Mouse (Mus musculus): ENCODE measurements around the gene Dnajb14. TPM values are rescaled to one million over a fixed set of nuclear protein-coding genes. Genes with fewer than 3 reads are reported as not detected.
"Not testable (repeated sequence)": the region's sequence is repeated elsewhere in the genome, so short reads cannot be mapped to it uniquely, and the experiment has no call there.

Gene Dnajb14
- polyA plus RNA-seq, 1 experiment from 2014 or later: 16.6 TPM

- no peak for TF ChIP-seq CTCF (IDR thresholded peaks at IDR 0.05)
- ATAC-seq: no peak
- POLR2A ChIA-PET: interaction anchor here (0.7 kb wide), 1 partner anchor 30 kb away, joined by 3 read pairs; no protein-coding TSS in a partner anchor
- H3K27me3 ChIP-seq: no peaks in the 10 kb centered on the region
- CTCF ChIA-PET: interaction anchor here (1.1 to 1.4 kb wide), 3 partner anchors 15 to 244 kb away, joined by 3 to 5 read pairs (median 3); partner anchors contain the start of gene Mttp
- in situ Hi-C loops (cut with MboI; ENCODE audit: low pct_unique_long_range_greater_than_20kb): no loop called here
- no peak for DNase-seq (ENCODE audit: low read depth, low spot score)
Measured at GRCm38 (mm10) chr3:137900149-137900548, 32.7 kb downstream of the Dnajb14 start.

GRCm38 (mm10) chr3:137913093-137913492 lies 45.6 kb downstream of the Dnajb14 start:
- H3K27me3 ChIP-seq: no peaks in the 10 kb centered on the region
- no peak for ATAC-seq
- no peak for TF ChIP-seq CTCF (IDR thresholded peaks at IDR 0.05)
- ChIA-PET CTCF (interaction anchor here (0.7 to 1.9 kb wide), 4 partner anchors 10 to 44 kb away, joined by 3 to 5 read pairs (median 4); no protein-coding TSS in a partner anchor), POLR2A (no interaction called here)
- DNase-seq (ENCODE audit: low read depth, low spot score): no peak
- in situ Hi-C loops (cut with MboI; ENCODE audit: low pct_unique_long_range_greater_than_20kb): no loop called here

GRCm38 (mm10) chr3:137914567-137914966 lies 47.1 kb downstream of the Dnajb14 start:
- in situ Hi-C loops (cut with MboI; ENCODE audit: low pct_unique_long_range_greater_than_20kb); H3K27me3 ChIP-seq: not testable (repeated sequence)
- CTCF ChIA-PET: interaction anchor here (1.0 to 1.9 kb wide), 2 partner anchors 23 to 46 kb away, joined by 3 to 5 read pairs; no protein-coding TSS in a partner anchor

GRCm38 (mm10) chr3:137917694-137918171 lies 50.3 kb downstream of the Dnajb14 start:
- DNase-seq (ENCODE audit: low read depth, low spot score) (no peak), ATAC-seq (no peak)
- in situ Hi-C loops (cut with MboI; ENCODE audit: low pct_unique_long_range_greater_than_20kb): no loop called here
- ChIA-PET CTCF (interaction anchor here (1.0 kb wide), 1 partner anchor 73 kb away, joined by 3 read pairs; no protein-coding TSS in a partner anchor), POLR2A (interaction anchor here (0.6 to 1.6 kb wide), 3 partner anchors 8 to 18 kb away, joined by 3 to 5 read pairs (median 3); no protein-coding TSS in a partner anchor)
- TF ChIP-seq CTCF (IDR thresholded peaks at IDR 0.05): no peak
- no peaks in the 10 kb centered on the region for H3K27me3 ChIP-seq

More at GRCm38 (mm10) chr3:137914567-137914966, 47.1 kb downstream of the Dnajb14 start:
- POLR2A ChIA-PET; ATAC-seq; DNase-seq (ENCODE audit: low read depth, low spot score): not testable (repeated sequence)

GRCm38 (mm10) chr3:137918172-137918931 lies 50.9 kb downstream of the Dnajb14 start, which contains the start of gene Lamtor3:
Gene Lamtor3, plus strand, starts transcription at chr3:137918506.
- DNase-seq (ENCODE audit: low read depth, low spot score) (peak; percentile 71), ATAC-seq (peak; percentile 94)
- in situ Hi-C loops (cut with MboI; ENCODE audit: low pct_unique_long_range_greater_than_20kb): no loop called here
- ChIA-PET POLR2A (interaction anchor here (0.6 to 1.6 kb wide), 5 partner anchors 8 to 582 kb away, joined by 3 to 5 read pairs (median 3); no protein-coding TSS in a partner anchor), CTCF (interaction anchor here (0.8 to 1.0 kb wide), 2 partner anchors 28 to 73 kb away, joined by 3 read pairs; no protein-coding TSS in a partner anchor)
- TF ChIP-seq CTCF (IDR thresholded peaks at IDR 0.05): no peak
- H3K27me3 ChIP-seq: no peaks in the 10 kb centered on the region

GRCm38 (mm10) chr3:137918932-137919311 lies 51.4 kb downstream of the Dnajb14 start:
- no peak for TF ChIP-seq CTCF (IDR thresholded peaks at IDR 0.05)
- ATAC-seq (peak; percentile 37), DNase-seq (ENCODE audit: low read depth, low spot score) (peak; percentile 35)
- CTCF ChIA-PET: interaction anchor here (0.8 kb wide), 1 partner anchor 28 kb away, joined by 3 read pairs; no protein-coding TSS in a partner anchor
- H3K27me3 ChIP-seq: no peaks in the 10 kb centered on the region
- in situ Hi-C loops (cut with MboI; ENCODE audit: low pct_unique_long_range_greater_than_20kb): no loop called here
- POLR2A ChIA-PET: interaction anchor here (0.6 to 1.2 kb wide), 3 partner anchors 40 to 581 kb away, joined by 3 read pairs; no protein-coding TSS in a partner anchor

- no peak for DNase-seq (ENCODE audit: low read depth, low spot score)
- no peak for ATAC-seq
- POLR2A ChIA-PET: interaction anchor here (0.6 to 1.2 kb wide), 3 partner anchors 40 to 225 kb away, joined by 3 read pairs; no protein-coding TSS in a partner anchor
- CTCF ChIA-PET: interaction anchor here (0.9 kb wide), 1 partner anchor 54 kb away, joined by 3 read pairs; no protein-coding TSS in a partner anchor
- TF ChIP-seq CTCF (IDR thresholded peaks at IDR 0.05): no peak
- H3K27me3 ChIP-seq: no peaks in the 10 kb centered on the region
- in situ Hi-C loops (cut with MboI; ENCODE audit: low pct_unique_long_range_greater_than_20kb): no loop called here
Measured at GRCm38 (mm10) chr3:137919398-137919797, 51.9 kb downstream of the Dnajb14 start.

- in situ Hi-C loops (cut with MboI; ENCODE audit: low pct_unique_long_range_greater_than_20kb): no loop called here
- CTCF ChIA-PET: interaction anchor here (0.8 to 2.8 kb wide), 3 partner anchors 19 to 99 kb away, joined by 3 to 8 read pairs (median 3); no protein-coding TSS in a partner anchor
- POLR2A ChIA-PET: interaction anchor here (0.6 to 1.2 kb wide), 3 partner anchors 12 to 676 kb away, joined by 3 read pairs; partner anchors contain the start of gene H2afz
Measured at GRCm38 (mm10) chr3:137920594-137920993, 53.1 kb downstream of the Dnajb14 start.

GRCm38 (mm10) chr3:137927010-137927409 lies 59.5 kb downstream of the Dnajb14 start:
- TF ChIP-seq CTCF (IDR thresholded peaks at IDR 0.05): no peak
- CTCF ChIA-PET: interaction anchor here (1.2 to 1.8 kb wide), 4 partner anchors 23 to 218 kb away, joined by 3 to 7 read pairs (median 4); partner anchors contain the start of gene Mttp

More at GRCm38 (mm10) chr3:137920594-137920993, 53.1 kb downstream of the Dnajb14 start:
- TF ChIP-seq CTCF (IDR thresholded peaks at IDR 0.05): no peak
- no peaks in the 10 kb centered on the region for H3K27me3 ChIP-seq
- DNase-seq (ENCODE audit: low read depth, low spot score) (no peak), ATAC-seq (no peak)

GRCm38 (mm10) chr3:137929940-137930339 lies 62.5 kb downstream of the Dnajb14 start:
- CTCF ChIA-PET: interaction anchor here (0.9 to 2.6 kb wide), 5 partner anchors 8 to 215 kb away, joined by 3 to 8 read pairs (median 3); partner anchors contain the start of gene Mttp
- in situ Hi-C loops (cut with MboI; ENCODE audit: low pct_unique_long_range_greater_than_20kb): no loop called here
- no peak for ATAC-seq

More at GRCm38 (mm10) chr3:137927010-137927409, 59.5 kb downstream of the Dnajb14 start:
- DNase-seq (ENCODE audit: low read depth, low spot score): no peak
- in situ Hi-C loops (cut with MboI; ENCODE audit: low pct_unique_long_range_greater_than_20kb): no loop called here
- no peak for ATAC-seq
- POLR2A ChIA-PET: no interaction called here
- no peaks in the 10 kb centered on the region for H3K27me3 ChIP-seq

More at GRCm38 (mm10) chr3:137929940-137930339, 62.5 kb downstream of the Dnajb14 start:
- DNase-seq (ENCODE audit: low read depth, low spot score): no peak
- no peaks in the 10 kb centered on the region for H3K27me3 ChIP-seq
- TF ChIP-seq CTCF (IDR thresholded peaks at IDR 0.05): no peak
- POLR2A ChIA-PET: no interaction called here

Data from Patski (cell line).